Mouse (Mus musculus): ENCODE measurements around the gene Slc12a6. TPM values are rescaled to one million over a fixed set of nuclear protein-coding genes. Genes with fewer than 3 reads are reported as not detected.
A peak's percentile ranks its signal among the peaks of the same experiment; 100 is the strongest.
"Not testable (repeated sequence)": the region's sequence is repeated elsewhere in the genome, so short reads cannot be mapped to it uniquely, and the experiment has no call there.

Gene Slc12a6
- total RNA-seq, 1 experiment from 2014 or later, result 85.0 TPM

DNA sequence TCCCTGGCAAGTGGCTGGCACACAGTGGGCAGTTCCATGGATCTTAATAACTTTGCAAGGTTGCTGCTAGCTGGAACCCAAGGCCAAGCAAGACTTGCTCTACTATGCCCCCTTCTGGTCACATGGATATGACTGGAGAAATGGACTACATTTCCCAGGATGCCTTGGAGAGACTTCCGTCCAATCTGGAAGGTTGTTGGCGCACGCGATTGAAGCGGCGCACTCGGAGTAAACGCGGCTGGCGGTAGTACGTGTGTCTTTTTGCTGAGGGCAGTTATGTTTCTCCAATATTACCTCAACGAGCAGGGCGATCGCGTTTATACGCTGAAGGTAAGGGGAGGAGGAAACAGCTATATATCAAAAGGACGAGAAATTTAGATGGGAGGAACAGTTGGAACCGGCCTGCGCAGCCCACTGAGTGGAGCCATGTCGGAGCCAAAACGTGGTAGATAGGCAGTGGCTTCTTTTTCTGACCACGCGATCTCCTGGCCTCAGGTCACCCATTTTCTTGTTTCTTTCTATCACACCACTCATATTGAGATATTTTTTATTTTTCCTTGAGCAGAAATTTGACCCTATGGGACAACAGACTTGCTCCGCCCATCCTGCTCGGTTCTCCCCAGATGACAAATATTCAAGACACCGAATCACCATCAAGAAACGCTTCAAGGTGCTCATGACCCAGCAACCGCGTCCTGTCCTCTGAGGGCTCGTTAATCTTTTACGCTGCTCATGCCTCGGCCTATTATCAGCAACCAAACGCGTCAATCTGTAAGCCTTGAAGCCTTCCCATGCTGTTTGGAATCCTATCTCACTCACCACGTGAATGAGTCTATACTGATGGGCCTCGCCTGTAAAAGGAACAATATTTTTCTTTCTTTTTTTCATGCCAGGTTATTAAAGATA lies 3.6 kb upstream of the Slc12a6 start, which contains the start of gene Nop10:
Gene Nop10, plus strand, starts transcription at position 179 of the 906 bp plus-strand sequence.
- peak; percentile 59 for ATAC-seq (replicated peaks; ENCODE audit: low read depth, poor library complexity, severe bottlenecking)

GRCm38 (mm10) chr2:112262779-112263295 lies 2.8 kb upstream of the Slc12a6 start:
- no peak for ATAC-seq (replicated peaks; ENCODE audit: low read depth, poor library complexity, severe bottlenecking)

GRCm38 (mm10) chr2:112264364-112264763 lies 1.3 kb upstream of the Slc12a6 start:
- no peak for ATAC-seq (replicated peaks; ENCODE audit: low read depth, poor library complexity, severe bottlenecking)

DNA sequence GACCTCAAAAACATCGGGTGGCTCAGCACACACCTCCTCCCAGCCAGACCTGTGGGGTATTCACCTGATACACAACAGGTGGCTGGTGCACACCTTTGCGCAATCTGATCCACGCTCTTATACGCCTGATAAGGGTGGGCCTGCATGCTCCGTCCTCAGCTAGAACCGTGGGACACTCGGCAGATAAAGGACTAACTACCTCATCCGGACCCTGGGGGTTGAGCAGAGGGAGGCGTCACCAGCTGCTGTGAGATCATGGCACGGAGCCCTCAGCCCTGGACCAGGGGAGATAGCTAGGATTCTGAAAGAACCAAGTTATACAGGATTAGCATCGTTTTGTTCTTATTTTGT lies 592 bp downstream of the Slc12a6 start, which contains the start of gene Gm21985:
Gene Gm21985, plus strand, starts transcription at position 73 of the 351 bp plus-strand sequence.
- peak; percentile 45 for ATAC-seq (replicated peaks; ENCODE audit: low read depth, poor library complexity, severe bottlenecking)

DNA sequence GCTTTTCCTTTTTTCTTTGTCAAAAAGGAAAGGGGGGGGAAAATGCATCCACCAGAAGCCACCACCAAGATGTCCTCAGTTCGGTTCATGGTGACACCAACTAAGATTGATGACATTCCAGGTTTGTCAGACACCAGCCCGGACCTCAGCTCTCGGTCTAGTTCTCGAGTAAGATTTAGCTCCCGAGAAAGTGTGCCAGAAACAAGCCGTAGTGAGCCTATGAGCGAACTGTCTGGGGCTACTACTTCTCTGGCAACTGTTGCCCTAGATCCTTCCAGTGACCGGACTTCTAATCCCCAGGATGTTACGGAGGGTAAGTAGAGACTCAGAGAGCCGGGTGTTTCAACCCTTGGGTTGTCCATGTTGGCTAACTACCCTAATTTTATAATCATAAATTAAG lies 1.2 kb downstream of the Slc12a6 start:
- ATAC-seq (replicated peaks; ENCODE audit: low read depth, poor library complexity, severe bottlenecking), result no peak

GRCm38 (mm10) chr2:112267547-112268269 lies 2.1 kb downstream of the Slc12a6 start:
- peak; percentile 43 for ATAC-seq (replicated peaks; ENCODE audit: low read depth, poor library complexity, severe bottlenecking)

DNA sequence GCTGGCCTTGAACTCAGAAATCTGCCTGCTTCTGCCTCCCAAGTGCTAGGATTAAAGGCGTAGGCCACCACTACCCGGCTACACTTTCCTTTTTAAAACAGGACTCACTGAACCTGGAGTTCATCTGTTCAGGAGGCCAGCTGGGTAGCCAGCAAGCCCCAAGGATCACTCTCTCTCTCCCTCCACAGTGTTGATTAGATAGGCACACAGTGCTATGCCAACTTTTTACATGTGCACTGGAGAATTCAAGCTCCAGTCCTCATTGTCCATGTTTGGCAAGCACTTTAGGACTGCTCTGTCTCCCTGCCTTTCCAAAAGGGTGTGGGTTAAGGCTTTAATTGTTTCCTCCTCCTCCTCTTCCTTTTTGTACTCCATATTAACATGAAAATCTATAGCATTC lies 4.4 kb downstream of the Slc12a6 start:
- ATAC-seq (replicated peaks; ENCODE audit: low read depth, poor library complexity, severe bottlenecking), result no peak

DNA sequence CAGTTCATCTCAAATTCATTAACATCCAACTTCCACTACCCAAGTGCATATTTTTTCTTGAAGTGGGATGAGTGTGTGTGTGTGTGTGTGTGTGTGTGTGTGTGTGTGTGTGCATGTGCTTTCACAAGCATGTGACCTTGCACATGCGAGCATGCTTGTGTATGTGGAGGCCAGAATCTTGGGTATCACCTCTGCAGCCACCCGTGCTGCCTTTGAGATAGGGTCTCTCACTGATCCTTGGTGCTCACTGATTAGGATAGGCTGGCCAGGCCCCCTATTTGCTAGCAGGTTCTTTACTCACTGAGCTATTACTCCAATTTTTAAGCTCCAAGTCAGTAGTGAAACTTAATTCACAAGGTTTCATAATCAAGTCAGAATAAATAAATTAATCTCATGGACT lies 7.3 kb downstream of the Slc12a6 start:
- no peak for ATAC-seq (replicated peaks; ENCODE audit: low read depth, poor library complexity, severe bottlenecking)

DNA sequence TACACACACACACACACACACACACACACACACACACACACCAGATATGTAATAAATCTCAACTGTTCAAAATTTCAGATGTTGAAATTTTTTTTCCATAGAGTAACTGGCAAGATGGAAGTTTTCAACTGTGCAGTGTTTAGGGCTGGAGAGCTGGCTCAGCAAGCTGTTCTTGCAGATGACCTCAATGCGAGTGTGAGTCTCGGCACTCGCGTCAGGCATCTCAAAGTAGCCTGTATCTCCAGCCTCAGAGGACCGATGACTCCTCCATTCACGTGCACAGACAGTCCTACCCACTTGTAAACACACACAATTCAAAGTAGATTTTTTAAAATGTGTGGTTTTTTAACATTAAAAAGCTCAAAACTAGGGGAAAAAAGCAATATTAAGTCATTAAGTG lies 7.8 kb downstream of the Slc12a6 start:
- ATAC-seq (replicated peaks; ENCODE audit: low read depth, poor library complexity, severe bottlenecking), result no peak

- no peak for ATAC-seq (replicated peaks; ENCODE audit: low read depth, poor library complexity, severe bottlenecking)
These were observed 11.2 kb downstream of the Slc12a6 start for GRCm38 (mm10) chr2:112276870-112277269.

GRCm38 (mm10) chr2:112282846-112283245 lies 17.2 kb downstream of the Slc12a6 start:
- ATAC-seq (replicated peaks; ENCODE audit: low read depth, poor library complexity, severe bottlenecking), result no peak

- peak; percentile 92 for ATAC-seq (replicated peaks; ENCODE audit: low read depth, poor library complexity, severe bottlenecking)
These were observed 18.9 kb downstream of the Slc12a6 start for GRCm38 (mm10) chr2:112284363-112285030.

DNA sequence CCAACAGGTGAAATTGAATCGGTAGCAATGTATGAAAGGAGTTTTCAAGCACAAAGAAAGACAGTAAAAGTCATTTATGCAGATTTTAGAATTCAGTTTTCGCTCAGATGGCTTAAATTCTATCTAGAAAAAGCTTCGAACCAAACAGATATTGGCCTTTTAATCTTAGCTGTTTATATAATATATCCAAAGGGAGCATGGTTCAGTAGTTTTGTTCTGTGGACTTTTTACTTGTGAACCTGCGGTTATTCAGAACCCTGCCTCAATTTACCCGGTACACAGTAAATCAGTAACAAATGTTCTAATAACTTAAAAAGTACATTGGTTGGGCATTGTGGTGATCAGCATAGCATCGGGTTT lies 19.4 kb downstream of the Slc12a6 start:
- ATAC-seq (replicated peaks; ENCODE audit: low read depth, poor library complexity, severe bottlenecking), result no peak

GRCm38 (mm10) chr2:112286062-112286461 lies 20.4 kb downstream of the Slc12a6 start:
- ATAC-seq (replicated peaks; ENCODE audit: low read depth, poor library complexity, severe bottlenecking), result not testable (repeated sequence)

DNA sequence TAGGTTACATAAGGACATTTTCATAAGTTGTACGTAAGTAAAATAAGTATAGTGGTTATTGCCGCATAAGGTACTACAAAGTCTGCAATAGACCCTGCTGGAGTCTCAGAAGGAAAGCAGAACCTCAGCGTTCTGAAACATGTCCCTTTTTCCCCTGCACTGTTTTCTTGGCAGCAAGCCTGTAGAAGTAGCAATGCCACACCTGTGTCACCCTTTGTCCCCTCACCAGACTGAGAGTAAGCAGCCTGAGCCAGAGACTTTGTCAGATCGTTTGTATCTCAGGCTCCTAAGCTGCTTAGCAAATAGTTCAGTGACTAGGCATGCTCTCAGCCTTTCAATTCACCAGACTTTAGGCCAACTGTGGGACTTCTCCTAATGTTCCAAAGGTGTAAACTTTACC lies 21.4 kb downstream of the Slc12a6 start:
- ATAC-seq (replicated peaks; ENCODE audit: low read depth, poor library complexity, severe bottlenecking), result no peak

DNA sequence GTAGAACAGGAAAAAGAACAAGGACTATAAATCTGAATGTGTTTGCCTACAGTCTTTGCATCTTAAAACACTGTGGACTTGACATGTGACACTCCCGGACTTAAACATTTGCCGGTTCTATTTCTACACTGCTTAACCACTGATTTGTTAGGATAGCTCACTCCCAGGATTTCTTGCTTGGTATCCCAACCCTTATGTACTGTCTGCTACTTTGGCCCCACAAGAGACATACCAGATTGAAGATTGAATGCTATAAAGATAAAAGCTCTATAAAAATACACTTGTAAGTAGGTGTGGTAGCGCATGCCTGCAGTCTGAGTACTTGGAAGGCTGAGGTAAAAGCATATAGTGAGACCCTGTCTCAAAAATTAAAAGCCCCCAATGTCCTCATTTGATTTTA lies 23.9 kb downstream of the Slc12a6 start:
- no peak for ATAC-seq (replicated peaks; ENCODE audit: low read depth, poor library complexity, severe bottlenecking)

DNA sequence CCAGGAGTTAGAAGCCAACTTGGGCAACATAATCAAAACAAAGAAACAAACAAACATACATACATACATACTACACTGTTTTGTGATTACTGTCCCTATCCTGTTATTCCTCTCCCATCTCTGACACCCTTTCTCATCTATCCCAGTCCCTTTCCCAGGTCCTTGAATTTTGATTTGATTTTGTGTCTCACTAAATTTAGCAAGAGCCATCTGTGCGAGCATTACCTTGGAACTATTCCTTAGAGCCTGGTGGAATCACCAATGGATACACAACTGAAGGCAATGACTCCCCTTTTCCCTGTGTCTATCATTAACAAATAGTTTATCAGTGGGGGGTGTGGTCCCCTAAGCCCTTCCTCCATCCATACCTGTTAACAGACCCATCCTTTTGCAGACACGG lies 27.2 kb downstream of the Slc12a6 start:
- ATAC-seq (replicated peaks; ENCODE audit: low read depth, poor library complexity, severe bottlenecking), result no peak

DNA sequence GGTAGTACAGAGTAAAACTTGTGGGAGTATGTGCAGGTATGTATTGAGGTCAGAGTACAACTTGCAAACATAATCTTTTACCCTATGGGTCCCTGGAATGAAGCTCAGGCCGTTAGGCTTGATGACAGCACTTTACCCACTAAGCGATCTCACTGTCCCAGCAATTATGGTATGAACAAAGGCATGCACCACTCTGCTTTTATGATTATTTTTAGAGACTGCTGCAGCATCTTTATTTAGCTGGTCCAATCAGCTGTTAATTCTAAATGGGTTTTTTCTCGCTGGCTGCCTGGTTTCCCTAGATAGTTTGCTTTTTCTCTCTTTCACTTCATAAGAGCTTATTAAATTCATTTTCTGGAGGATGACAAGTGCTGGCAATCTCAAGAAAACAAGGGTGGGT lies 30.6 kb downstream of the Slc12a6 start:
- no peak for ATAC-seq (replicated peaks; ENCODE audit: low read depth, poor library complexity, severe bottlenecking)

GRCm38 (mm10) chr2:112298221-112298620 lies 32.6 kb downstream of the Slc12a6 start:
- no peak for ATAC-seq (replicated peaks; ENCODE audit: low read depth, poor library complexity, severe bottlenecking)

DNA sequence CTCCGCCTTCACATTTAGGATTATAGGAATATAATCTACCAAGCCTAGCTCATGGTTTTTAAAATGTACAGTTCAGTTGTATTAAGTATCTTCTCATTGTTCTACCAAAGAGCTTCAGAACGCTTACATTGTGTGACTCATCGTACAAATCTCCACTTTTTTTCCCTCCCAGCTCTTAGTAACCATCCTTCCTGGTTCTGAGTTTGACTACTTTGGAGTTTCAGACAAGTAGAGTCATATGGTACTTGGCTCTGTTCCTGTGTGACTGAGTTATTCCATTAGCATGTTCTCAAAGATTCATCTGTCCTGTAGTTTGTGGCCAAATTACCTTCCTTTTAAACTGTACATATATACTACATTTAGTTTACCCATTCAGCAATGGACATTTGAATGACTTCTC lies 43.0 kb downstream of the Slc12a6 start:
- peak; percentile 41 for ATAC-seq (replicated peaks; ENCODE audit: low read depth, poor library complexity, severe bottlenecking)
